Mouse (Mus musculus): ENCODE measurements at regions not wholly inside any gene's neighbourhood (a gene's known extent, or its start where the extent isn't known, plus 50 kb on each side); places are given as distances from the start of the nearest gene placed in this dataset.

DNA sequence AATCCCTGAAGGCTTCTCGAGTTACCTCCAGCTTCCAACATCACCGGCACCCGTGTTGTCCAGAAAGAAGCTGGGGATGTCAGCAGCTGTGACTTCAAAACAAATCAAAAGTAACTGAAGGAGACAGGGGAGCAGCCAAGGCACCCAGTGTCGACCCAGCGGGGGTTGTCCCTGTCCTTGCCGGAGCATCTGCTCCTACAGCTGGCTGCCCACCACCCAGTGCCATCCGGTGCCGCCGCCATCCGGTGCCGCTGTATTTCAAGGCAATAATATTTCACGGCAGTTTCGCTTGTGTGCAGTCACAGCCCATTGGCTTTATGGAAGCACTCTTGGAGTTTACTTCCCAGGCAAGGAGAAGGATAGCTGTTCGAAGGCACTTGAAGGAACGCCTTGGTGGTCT lies 150.3 kb upstream of the A530016L24Rik start:
- TF ChIP-seq POLR2A (IDR thresholded peaks at IDR 0.05; ENCODE audit: control insufficient read depth, low read depth, low read length) = no peak
- TF ChIP-seq CTCF (IDR thresholded peaks at IDR 0.05; ENCODE audit: control insufficient read depth, insufficient read depth, insufficient replicate concordance, low read depth, low read length) = no peak
